Mouse (Mus musculus): ENCODE measurements around the gene Map3k10.

Gene Map3k10

GRCm38 (mm10) chr7:27674522-27675221 is at the start of gene Map3k10:
Gene Map3k10 (minus strand): TSS chr7:27674598.
- DNase-seq (ENCODE audit: low read depth, low spot score), result peak; percentile 98

GRCm38 (mm10) chr7:27721951-27722350 is 47.6 kb upstream of the Map3k10 start:
- DNase-seq (ENCODE audit: low read depth, low spot score), result no peak

- DNase-seq (ENCODE audit: low read depth, low spot score), result no peak
Measured at GRCm38 (mm10) chr7:27710402-27710801, 36.0 kb upstream of the Map3k10 start.

GRCm38 (mm10) chr7:27696711-27697110 is 22.3 kb upstream of the Map3k10 start:
- DNase-seq (ENCODE audit: low read depth, low spot score), result peak; percentile 92

GRCm38 (mm10) chr7:27691076-27691475 is 16.7 kb upstream of the Map3k10 start:
- peak; percentile 85 for DNase-seq (ENCODE audit: low read depth, low spot score)

GRCm38 (mm10) chr7:27688815-27689612 is 14.6 kb upstream of the Map3k10 start, which contains the start of gene Zfp607b:
Gene Zfp607b (plus strand): TSS chr7:27689340.
- DNase-seq (ENCODE audit: low read depth, low spot score), result peak; percentile 99

- DNase-seq (ENCODE audit: low read depth, low spot score), result no peak
Measured at GRCm38 (mm10) chr7:27688246-27688788, 13.9 kb upstream of the Map3k10 start.

- DNase-seq (ENCODE audit: low read depth, low spot score), result no peak
Measured at GRCm38 (mm10) chr7:27687836-27688235, 13.4 kb upstream of the Map3k10 start.

GRCm38 (mm10) chr7:27687043-27687442 is 12.6 kb upstream of the Map3k10 start:
- DNase-seq (ENCODE audit: low read depth, low spot score), result no peak

- DNase-seq (ENCODE audit: low read depth, low spot score), result peak; percentile 45
Measured at GRCm38 (mm10) chr7:27685681-27686080, 11.3 kb upstream of the Map3k10 start.

GRCm38 (mm10) chr7:27685220-27685619 is 10.8 kb upstream of the Map3k10 start:
- DNase-seq (ENCODE audit: low read depth, low spot score), result no peak

- DNase-seq (ENCODE audit: low read depth, low spot score), result peak; percentile 37
Measured at GRCm38 (mm10) chr7:27683218-27683617, 8.8 kb upstream of the Map3k10 start.

- DNase-seq (ENCODE audit: low read depth, low spot score), result no peak
Measured at GRCm38 (mm10) chr7:27675222-27675612, 819 bp upstream of the Map3k10 start.

GRCm38 (mm10) chr7:27674195-27674521 is 240 bp downstream of the Map3k10 start:
- no peak for DNase-seq (ENCODE audit: low read depth, low spot score)

- DNase-seq (ENCODE audit: low read depth, low spot score), result no peak
Measured at GRCm38 (mm10) chr7:27673575-27674131, 745 bp downstream of the Map3k10 start.

GRCm38 (mm10) chr7:27673064-27673574 is 1.3 kb downstream of the Map3k10 start:
- DNase-seq (ENCODE audit: low read depth, low spot score), result no peak

- no peak for DNase-seq (ENCODE audit: low read depth, low spot score)
Measured at GRCm38 (mm10) chr7:27662038-27662437, 12.4 kb downstream of the Map3k10 start.

GRCm38 (mm10) chr7:27658712-27659663 is 15.4 kb downstream of the Map3k10 start:
- DNase-seq (ENCODE audit: low read depth, low spot score), result peak; percentile 34

- no peak for DNase-seq (ENCODE audit: low read depth, low spot score)
Measured at GRCm38 (mm10) chr7:27657824-27658395, 16.5 kb downstream of the Map3k10 start.

- DNase-seq (ENCODE audit: low read depth, low spot score), result no peak
Measured at GRCm38 (mm10) chr7:27656600-27656999, 17.8 kb downstream of the Map3k10 start.

GRCm38 (mm10) chr7:27655545-27655944 is 18.9 kb downstream of the Map3k10 start:
- DNase-seq (ENCODE audit: low read depth, low spot score), result no peak
